In genomic region chr16:77418486-77418885, GRCm38 (mm10) we compare ENCODE assay signal across 13 mouse cellular contexts.
DNase-seq lines count a peak whose midpoint lies in the region; ATAC-seq lines count a peak whose summit lies in the region.
"Had no signal": no experiment of that assay in that cellular context is flagged by ENCODE, and none has a peak within 500 bp of the region (broad histone marks: within the 10 kb centered on the region; RNA-seq: fewer than 3 reads in every experiment).

No protein-coding gene starts in this region.

- WGBS in forebrain, embryonic 10.5 days: 75% methylated on average over 1 of the region's 1 CpGs
- WGBS in forebrain, embryonic 16.5 days: 25% methylated on average over 1 of the region's 1 CpGs
- whole genome bisulfite sequencing in midbrain, embryonic 10.5 days: 56% methylated on average over 1 of the region's 1 CpGs
- WGBS in neural tube, embryonic 14.5 days: 27% methylated on average over 1 of the region's 1 CpGs

- no peak for DNase-seq in forebrain, embryonic 10.5 days (ENCODE audit: extremely low spot score, low spot score)
- no peak for DNase-seq in midbrain, embryonic 10.5 days (ENCODE audit: low spot score)
- DNase-seq in cerebellum, postnatal 10 days: no peak
- no peak for DNase-seq in B cell, adult 2 months
- DNase-seq in lung, adult 18-20 months: no peak
- DNase-seq: gastrocnemius, postnatal 36 days; lung, postnatal 14 days; right cerebral cortex, postnatal 14 days; thymus, adult 18-20 months had no signal

- H3K4me2 ChIP-seq in forebrain, embryonic 16.5 days (ENCODE audit: low read length): peak overlapping the region; percentile 65
- peak overlapping the region; percentile 80 for H3K4me2 ChIP-seq in neural tube, embryonic 14.5 days (ENCODE audit: low read depth, low read length)

- no peak for ATAC-seq in forebrain, embryonic 16.5 days
- ATAC-seq in neural tube, embryonic 14.5 days (ENCODE audit: low read depth): no peak
- ATAC-seq: inflammation-experienced regulatory T-cells, adult 6 months had no signal

- H3K27ac ChIP-seq in forebrain, embryonic 10.5 days: peak overlapping the region; percentile 84
- peak overlapping the region; percentile 80 for H3K27ac ChIP-seq in forebrain, embryonic 16.5 days (ENCODE audit: low read length)
- peak overlapping the region; percentile 96 for H3K27ac ChIP-seq in midbrain, embryonic 10.5 days (replicated peaks)
- H3K27ac ChIP-seq in neural tube, embryonic 14.5 days (ENCODE audit: low read depth, low read length): peak overlapping the region; percentile 98
- H3K27ac ChIP-seq: liver, embryonic 14.5 days had no signal

- peaks cover 4% of the 10 kb centered on the region; the same call in 1 of the 2 replicates for H3K36me3 ChIP-seq in forebrain, embryonic 10.5 days (replicated peaks)
- no peaks in the 10 kb centered on the region for H3K36me3 ChIP-seq in forebrain, embryonic 16.5 days (ENCODE audit: control insufficient read depth, insufficient read depth)
- H3K36me3 ChIP-seq in midbrain, embryonic 10.5 days: peaks cover 12% of the 10 kb centered on the region
- no peaks in the 10 kb centered on the region for H3K36me3 ChIP-seq in neural tube, embryonic 14.5 days (ENCODE audit: control insufficient read depth, insufficient read depth, low read length)

- H3K4me3 ChIP-seq in forebrain, embryonic 10.5 days: peak overlapping the region; percentile 43; the same call in 1 of the 2 replicates
- H3K4me3 ChIP-seq in forebrain, embryonic 16.5 days (replicated peaks; ENCODE audit: low read length): peak overlapping the region; percentile 54
- H3K4me3 ChIP-seq in midbrain, embryonic 10.5 days: peak overlapping the region; percentile 66
- peak overlapping the region; percentile 61 for H3K4me3 ChIP-seq in neural tube, embryonic 14.5 days (ENCODE audit: low read depth, low read length)

- peaks cover 76% of the 10 kb centered on the region for H3K4me1 ChIP-seq in forebrain, embryonic 10.5 days
- H3K4me1 ChIP-seq in forebrain, embryonic 16.5 days (replicated peaks; ENCODE audit: control insufficient read depth, insufficient read depth, low read length): peaks cover 11% of the 10 kb centered on the region
- peaks cover 43% of the 10 kb centered on the region for H3K4me1 ChIP-seq in midbrain, embryonic 10.5 days
- H3K4me1 ChIP-seq in neural tube, embryonic 14.5 days (ENCODE audit: control insufficient read depth, insufficient read depth, low read length): no peaks in the 10 kb centered on the region

- H3K9me3 ChIP-seq in forebrain, embryonic 10.5 days: no peaks in the 10 kb centered on the region
- H3K9me3 ChIP-seq in forebrain, embryonic 16.5 days (ENCODE audit: control insufficient read depth, low read length): no peaks in the 10 kb centered on the region
- H3K9me3 ChIP-seq in midbrain, embryonic 10.5 days (replicated peaks): no peaks in the 10 kb centered on the region
- no peaks in the 10 kb centered on the region for H3K9me3 ChIP-seq in neural tube, embryonic 14.5 days (ENCODE audit: control insufficient read depth, low read length)

- H3K9ac ChIP-seq in forebrain, embryonic 16.5 days (replicated peaks; ENCODE audit: low read depth, low read length): peak overlapping the region; percentile 71
- peak overlapping the region; percentile 90 for H3K9ac ChIP-seq in neural tube, embryonic 14.5 days (replicated peaks; ENCODE audit: low read depth, low read length)
- H3K9ac ChIP-seq: liver, embryonic 14.5 days had no signal

- no peaks in the 10 kb centered on the region for H3K27me3 ChIP-seq in forebrain, embryonic 10.5 days (ENCODE audit: poor library complexity, severe bottlenecking)
- H3K27me3 ChIP-seq in forebrain, embryonic 16.5 days (replicated peaks; ENCODE audit: control insufficient read depth, insufficient read depth, low read length): no peaks in the 10 kb centered on the region
- no peaks in the 10 kb centered on the region for H3K27me3 ChIP-seq in midbrain, embryonic 10.5 days (ENCODE audit: low read depth, poor library complexity, severe bottlenecking)
- H3K27me3 ChIP-seq in neural tube, embryonic 14.5 days (ENCODE audit: control insufficient read depth, insufficient read depth, low read length): no peaks in the 10 kb centered on the region
